Mouse (Mus musculus) embryonic fibroblast, embryonic 13.5 days (primary cell): ENCODE measurements at regions not wholly inside any gene's neighbourhood (a gene's known extent, or its start where the extent isn't known, plus 50 kb on each side); places are given as distances from the start of the nearest gene placed in this dataset.

Experiments
- CTCF ChIP-seq: IDR thresholded peaks from 2 replicates; pipeline ENCODE4 v1.5.1; 2011; ENCODE audit warnings: mild to moderate bottlenecking, control low read depth, low read length, moderate library complexity, borderline replicate concordance; ENCODE audit not compliant: insufficient read depth
- POLR2A ChIP-seq: IDR thresholded peaks from 2 replicates; pipeline ENCODE4 v1.6.1; 2011; ENCODE audit warnings: low read depth, mild to moderate bottlenecking, control low read depth, low read length, moderate library complexity

DNA sequence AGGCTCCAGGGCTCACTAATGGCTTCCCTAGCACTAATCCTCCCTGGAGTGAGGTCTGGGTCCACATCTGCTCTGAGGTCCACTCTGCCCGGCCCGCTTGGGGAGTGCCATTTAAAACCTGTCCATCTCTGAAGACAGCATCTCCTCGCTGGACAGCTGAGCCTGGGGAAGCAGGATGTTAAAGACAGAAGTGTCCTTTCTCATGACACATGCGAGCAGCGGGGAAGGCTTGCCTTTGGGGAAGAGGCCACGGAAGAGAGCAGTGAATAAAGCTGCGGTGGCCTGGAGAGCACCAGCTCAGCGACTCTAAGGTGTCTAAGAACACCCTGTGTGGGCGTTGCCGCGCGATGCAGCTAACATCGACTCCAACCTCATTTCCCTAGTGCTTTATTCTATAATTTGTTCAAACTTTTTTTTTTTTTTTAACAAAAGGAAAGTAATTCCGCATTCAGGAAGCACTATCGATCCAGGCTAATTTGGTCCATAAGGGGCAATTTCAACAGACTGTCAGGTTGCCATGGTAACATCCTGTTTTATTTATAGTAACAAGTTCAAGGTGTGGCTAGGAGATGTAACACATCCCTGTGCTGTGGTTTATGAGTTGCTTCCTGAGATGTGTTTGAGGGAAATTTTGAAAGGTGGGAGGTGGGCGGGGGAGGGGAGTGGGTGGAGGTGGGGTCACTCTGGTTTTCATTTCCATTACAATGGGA is 120.0 kb downstream of the Cartpt start:
- TF ChIP-seq CTCF (no peak), POLR2A (no peak)
